Mouse (Mus musculus): ENCODE results near the gene Fbxl7. TPM values are rescaled to one million over a fixed set of nuclear protein-coding genes. Genes with fewer than 3 reads are reported as not detected.

Gene Fbxl7
- polyA plus RNA-seq, 1 experiment: 2.9 TPM

- WGBS: 86% methylated on average over 7 of the region's 7 CpGs
- Histone ChIP-seq H3K4me3 (ENCODE audit: insufficient read depth, low read depth, low read length) (no peak overlapping the region), H3K4me1 (ENCODE audit: control insufficient read depth, insufficient read depth, low read length) (no peaks in the 10 kb centered on the region), H3K27me3 (replicated peaks; ENCODE audit: control insufficient read depth, insufficient read depth, low read length) (no peaks in the 10 kb centered on the region), H3K27ac (ENCODE audit: insufficient read depth, low read depth, low read length) (no peak overlapping the region), H3K36me3 (ENCODE audit: control insufficient read depth, insufficient read depth, low read length) (no peaks in the 10 kb centered on the region)
- no peak for DNase-seq
- no peak for TF ChIP-seq POLR2A (IDR thresholded peaks at IDR 0.05; ENCODE audit: low read depth, low read length)
- no peak for TF ChIP-seq CTCF (conservative IDR thresholded peaks at IDR 0.05; ENCODE audit: insufficient read depth, insufficient read length, low read depth, low read length)
Measured at GRCm38 (mm10) chr15:26712271-26712670, 183.1 kb downstream of the Fbxl7 start.

GRCm38 (mm10) chr15:26704966-26705365, 190.4 kb downstream of the Fbxl7 start:
- H3K27me3 ChIP-seq (replicated peaks; ENCODE audit: control insufficient read depth, insufficient read depth, low read length): no peaks in the 10 kb centered on the region
- H3K27ac ChIP-seq (ENCODE audit: insufficient read depth, low read depth, low read length): no peak overlapping the region
- peaks cover 3% of the 10 kb centered on the region; the same call in 1 of the 2 replicates for H3K4me1 ChIP-seq (ENCODE audit: control insufficient read depth, insufficient read depth, low read length)
- TF ChIP-seq CTCF (conservative IDR thresholded peaks at IDR 0.05; ENCODE audit: insufficient read depth, insufficient read length, low read depth, low read length) (no peak), POLR2A (IDR thresholded peaks at IDR 0.05; ENCODE audit: low read depth, low read length) (no peak)
- no peak for DNase-seq
- no peaks in the 10 kb centered on the region for H3K36me3 ChIP-seq (ENCODE audit: control insufficient read depth, insufficient read depth, low read length)
- 66% methylated on average over 2 of the region's 2 CpGs for WGBS
- H3K4me3 ChIP-seq (ENCODE audit: insufficient read depth, low read depth, low read length): no peak overlapping the region

- no peak overlapping the region for H3K27ac ChIP-seq (ENCODE audit: insufficient read depth, low read depth, low read length)
- no peak for DNase-seq
- 71% methylated on average over 6 of the region's 6 CpGs for WGBS
- H3K27me3 ChIP-seq (replicated peaks; ENCODE audit: control insufficient read depth, insufficient read depth, low read length): no peaks in the 10 kb centered on the region
- H3K4me3 ChIP-seq (ENCODE audit: insufficient read depth, low read depth, low read length): no peak overlapping the region
- no peak for TF ChIP-seq POLR2A (IDR thresholded peaks at IDR 0.05; ENCODE audit: low read depth, low read length)
- TF ChIP-seq CTCF (conservative IDR thresholded peaks at IDR 0.05; ENCODE audit: insufficient read depth, insufficient read length, low read depth, low read length): no peak
- H3K4me1 ChIP-seq (ENCODE audit: control insufficient read depth, insufficient read depth, low read length): peaks cover 3% of the 10 kb centered on the region; the same call in 1 of the 2 replicates
- H3K36me3 ChIP-seq (ENCODE audit: control insufficient read depth, insufficient read depth, low read length): no peaks in the 10 kb centered on the region
Measured at GRCm38 (mm10) chr15:26703156-26703840, 192.1 kb downstream of the Fbxl7 start.

- H3K4me1 ChIP-seq (ENCODE audit: control insufficient read depth, insufficient read depth, low read length): peaks cover 3% of the 10 kb centered on the region; the same call in 1 of the 2 replicates
- 62% methylated on average over 5 of the region's 5 CpGs for WGBS
Measured at GRCm38 (mm10) chr15:26701949-26702675, 193.3 kb downstream of the Fbxl7 start.

GRCm38 (mm10) chr15:26693075-26693474, 202.3 kb downstream of the Fbxl7 start:
- no peak overlapping the region for H3K27ac ChIP-seq (ENCODE audit: insufficient read depth, low read depth, low read length)
- H3K4me1 ChIP-seq (ENCODE audit: control insufficient read depth, insufficient read depth, low read length): no peaks in the 10 kb centered on the region
- no peaks in the 10 kb centered on the region for H3K27me3 ChIP-seq (replicated peaks; ENCODE audit: control insufficient read depth, insufficient read depth, low read length)
- WGBS: 68% methylated on average over 3 of the region's 3 CpGs
- no peak for DNase-seq
- no peaks in the 10 kb centered on the region for H3K36me3 ChIP-seq (ENCODE audit: control insufficient read depth, insufficient read depth, low read length)
- H3K4me3 ChIP-seq (ENCODE audit: insufficient read depth, low read depth, low read length): no peak overlapping the region
- TF ChIP-seq CTCF (conservative IDR thresholded peaks at IDR 0.05; ENCODE audit: insufficient read depth, insufficient read length, low read depth, low read length) (no peak), POLR2A (IDR thresholded peaks at IDR 0.05; ENCODE audit: low read depth, low read length) (no peak)

More at GRCm38 (mm10) chr15:26701949-26702675, 193.3 kb downstream of the Fbxl7 start:
- H3K4me3 ChIP-seq (ENCODE audit: insufficient read depth, low read depth, low read length): no peak overlapping the region
- TF ChIP-seq POLR2A (IDR thresholded peaks at IDR 0.05; ENCODE audit: low read depth, low read length) (no peak), CTCF (conservative IDR thresholded peaks at IDR 0.05; ENCODE audit: insufficient read depth, insufficient read length, low read depth, low read length) (no peak)
- no peaks in the 10 kb centered on the region for H3K27me3 ChIP-seq (replicated peaks; ENCODE audit: control insufficient read depth, insufficient read depth, low read length)
- no peak for DNase-seq
- no peaks in the 10 kb centered on the region for H3K36me3 ChIP-seq (ENCODE audit: control insufficient read depth, insufficient read depth, low read length)
- no peak overlapping the region for H3K27ac ChIP-seq (ENCODE audit: insufficient read depth, low read depth, low read length)

- Histone ChIP-seq H3K4me1 (ENCODE audit: control insufficient read depth, insufficient read depth, low read length) (no peaks in the 10 kb centered on the region), H3K4me3 (ENCODE audit: insufficient read depth, low read depth, low read length) (no peak overlapping the region), H3K36me3 (ENCODE audit: control insufficient read depth, insufficient read depth, low read length) (no peaks in the 10 kb centered on the region), H3K27me3 (replicated peaks; ENCODE audit: control insufficient read depth, insufficient read depth, low read length) (no peaks in the 10 kb centered on the region), H3K27ac (ENCODE audit: insufficient read depth, low read depth, low read length) (no peak overlapping the region)
- DNase-seq: no peak
- WGBS: 74% methylated on average over 10 of the region's 10 CpGs
- TF ChIP-seq POLR2A (IDR thresholded peaks at IDR 0.05; ENCODE audit: low read depth, low read length) (no peak), CTCF (conservative IDR thresholded peaks at IDR 0.05; ENCODE audit: insufficient read depth, insufficient read length, low read depth, low read length) (no peak)
Measured at GRCm38 (mm10) chr15:26688472-26689104, 206.8 kb downstream of the Fbxl7 start.

GRCm38 (mm10) chr15:26687729-26688128, 207.7 kb downstream of the Fbxl7 start:
- Histone ChIP-seq H3K4me1 (ENCODE audit: control insufficient read depth, insufficient read depth, low read length) (no peaks in the 10 kb centered on the region), H3K4me3 (ENCODE audit: insufficient read depth, low read depth, low read length) (no peak overlapping the region)

More at GRCm38 (mm10) chr15:26687729-26688128, 207.7 kb downstream of the Fbxl7 start:
- TF ChIP-seq CTCF (conservative IDR thresholded peaks at IDR 0.05; ENCODE audit: insufficient read depth, insufficient read length, low read depth, low read length) (no peak), POLR2A (IDR thresholded peaks at IDR 0.05; ENCODE audit: low read depth, low read length) (no peak)
- Histone ChIP-seq H3K27me3 (replicated peaks; ENCODE audit: control insufficient read depth, insufficient read depth, low read length) (no peaks in the 10 kb centered on the region), H3K27ac (ENCODE audit: insufficient read depth, low read depth, low read length) (no peak overlapping the region), H3K36me3 (ENCODE audit: control insufficient read depth, insufficient read depth, low read length) (no peaks in the 10 kb centered on the region)
- peak; percentile 12 for DNase-seq
- 41% methylated on average over 7 of the region's 7 CpGs for WGBS

Data from kidney, adult 2 months (tissue).